Mouse (Mus musculus): ENCODE results near the gene Myh8. TPM values are rescaled to one million over a fixed set of nuclear protein-coding genes. Genes with fewer than 3 reads are reported as not detected.
A peak's percentile ranks its signal among the peaks of the same experiment; 100 is the strongest.

Gene Myh8
- under 1 TPM; 0.40 to 0.57 TPM for total RNA-seq (2021)
- long read RNA-seq, experiment 1 = 0 reads
- long read RNA-seq, experiment 2, partial matches to known transcripts = 1 of 1 reads
- long read RNA-seq, experiment 2, other reads (novel, unspliced or antisense) = 0 of 1 reads

GRCm38 (mm10) chr11:67276601-67277174 lies at the start of gene Myh8:
Myh8 (plus strand) TSS chr11:67277124.
- no peak for TF ChIP-seq CTCF (IDR thresholded peaks at IDR 0.05)
- Histone ChIP-seq H3K27ac (no peak within 1 kb of the TSS), H3K4me3 (no peak within 1 kb of the TSS)
- intact Hi-C loops (cut with DNase I) = no loop called here
- DNase-seq (ENCODE audit: extremely low spot score in 1 of 2, low spot score in 2 of 2) = no peak

DNA sequence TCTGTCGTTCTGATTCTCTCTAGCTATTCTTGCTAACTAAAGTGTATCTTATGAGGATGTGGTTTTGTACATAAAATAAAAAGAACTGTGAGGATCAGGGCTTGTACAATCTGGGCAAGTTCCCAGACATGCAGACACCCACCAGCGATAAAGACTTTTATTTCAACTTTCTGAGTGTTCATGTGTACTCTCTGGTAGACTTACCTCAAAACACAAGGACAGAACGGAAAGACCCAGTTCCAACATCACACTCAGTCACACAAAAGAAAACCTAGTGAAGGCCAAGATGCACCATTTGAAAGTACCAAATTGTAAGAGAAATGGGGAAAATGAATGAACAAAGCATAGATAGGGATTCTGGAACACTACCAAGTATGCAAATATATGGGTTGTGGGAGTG lies 48.2 kb upstream of the Myh8 start:
- no peak for DNase-seq (ENCODE audit: extremely low spot score in 1 of 2, low spot score in 2 of 2)
- TF ChIP-seq CTCF (IDR thresholded peaks at IDR 0.05) = no peak
- peak overlapping the region; percentile 76 for H3K27ac ChIP-seq
- intact Hi-C loops (cut with DNase I) = loop anchor here (1.0 to 2.0 kb wide), 2 partner anchors 66 to 103 kb away; no protein-coding TSS in a partner anchor
- no peak overlapping the region for H3K4me3 ChIP-seq

GRCm38 (mm10) chr11:67229166-67229565 lies 47.8 kb upstream of the Myh8 start:
- intact Hi-C loops (cut with DNase I) = loop anchor here (1.0 to 2.0 kb wide), 2 partner anchors 66 to 104 kb away; no protein-coding TSS in a partner anchor
- Histone ChIP-seq H3K27ac (peak overlapping the region; percentile 76), H3K4me3 (no peak overlapping the region)
- no peak for TF ChIP-seq CTCF (IDR thresholded peaks at IDR 0.05)
- DNase-seq (ENCODE audit: extremely low spot score in 1 of 2, low spot score in 2 of 2) = no peak

DNA sequence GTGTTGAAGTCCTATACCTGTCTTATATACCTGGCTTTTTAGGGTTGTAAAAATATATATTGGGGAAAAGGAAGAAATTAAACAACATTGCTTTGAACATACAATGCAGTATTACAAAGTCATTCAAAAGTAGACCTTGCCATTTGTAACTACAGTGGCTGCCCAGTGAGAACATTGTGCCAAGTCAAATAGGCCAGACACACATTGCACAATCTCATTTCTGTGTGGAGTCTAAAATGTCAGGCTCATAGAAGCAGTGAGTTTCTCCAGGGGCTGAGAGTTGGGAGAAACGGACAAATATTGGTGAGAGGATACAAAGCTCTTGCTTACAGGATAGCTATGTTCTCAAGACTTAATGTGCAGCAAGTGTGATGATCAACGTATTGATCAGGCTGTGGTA lies 47.0 kb upstream of the Myh8 start:
- Histone ChIP-seq H3K27ac (peak overlapping the region; percentile 42), H3K4me3 (no peak overlapping the region)
- no peak for TF ChIP-seq CTCF (IDR thresholded peaks at IDR 0.05)
- intact Hi-C loops (cut with DNase I) = loop anchor here (1.0 to 2.0 kb wide), 2 partner anchors 67 to 105 kb away; no protein-coding TSS in a partner anchor
- no peak for DNase-seq (ENCODE audit: extremely low spot score in 1 of 2, low spot score in 2 of 2)

DNA sequence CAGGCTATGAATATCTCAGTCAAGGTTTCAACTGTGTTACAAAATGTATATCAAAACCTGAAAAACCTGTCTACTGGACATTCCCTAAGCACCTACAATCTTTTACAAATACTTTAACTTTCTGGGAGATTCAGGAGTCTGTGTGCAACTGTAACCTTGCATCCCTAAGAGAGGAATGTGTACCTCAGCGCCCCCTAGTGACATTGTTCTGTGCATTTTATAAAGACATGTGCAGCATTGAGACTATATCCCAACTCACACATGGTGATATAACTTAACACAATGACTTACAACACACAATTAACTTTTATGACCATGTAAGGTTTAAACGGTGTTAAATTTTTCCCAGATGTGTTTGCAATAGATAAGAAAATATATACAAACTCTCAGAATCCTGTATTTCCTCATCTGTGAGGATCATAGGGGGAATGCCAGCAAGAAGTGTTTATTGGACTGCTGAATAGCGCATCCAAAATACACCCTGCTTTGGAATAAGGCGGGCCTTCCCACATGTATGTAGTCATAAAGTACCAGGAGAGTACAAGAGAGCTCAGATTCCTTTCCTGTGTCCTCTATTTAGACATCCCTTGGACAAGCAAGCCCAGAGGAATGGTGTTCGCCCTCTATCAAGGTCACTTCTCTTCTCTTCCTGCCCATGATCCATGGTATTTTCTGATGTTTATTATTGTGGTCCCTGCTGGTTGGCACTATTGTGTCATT lies 41.1 kb upstream of the Myh8 start:
- H3K4me3 ChIP-seq = no peak overlapping the region
- intact Hi-C loops (cut with DNase I) = loop anchor here (2.0 to 5.0 kb wide), 2 partner anchors 117 to 123 kb away; no protein-coding TSS in a partner anchor
- TF ChIP-seq CTCF (IDR thresholded peaks at IDR 0.05) = peak; percentile 64
- no peak overlapping the region for H3K27ac ChIP-seq
- peak; percentile 22 to 39 for DNase-seq (ENCODE audit: extremely low spot score in 1 of 2, low spot score in 2 of 2)

GRCm38 (mm10) chr11:67236799-67237198 lies 40.1 kb upstream of the Myh8 start:
- Histone ChIP-seq H3K27ac (no peak overlapping the region), H3K4me3 (no peak overlapping the region)
- DNase-seq (ENCODE audit: extremely low spot score in 1 of 2, low spot score in 2 of 2) = no peak
- intact Hi-C loops (cut with DNase I) = loop anchor here (5.0 kb wide), 1 partner anchor 116 kb away; no protein-coding TSS in a partner anchor
- TF ChIP-seq CTCF (IDR thresholded peaks at IDR 0.05) = no peak

DNA sequence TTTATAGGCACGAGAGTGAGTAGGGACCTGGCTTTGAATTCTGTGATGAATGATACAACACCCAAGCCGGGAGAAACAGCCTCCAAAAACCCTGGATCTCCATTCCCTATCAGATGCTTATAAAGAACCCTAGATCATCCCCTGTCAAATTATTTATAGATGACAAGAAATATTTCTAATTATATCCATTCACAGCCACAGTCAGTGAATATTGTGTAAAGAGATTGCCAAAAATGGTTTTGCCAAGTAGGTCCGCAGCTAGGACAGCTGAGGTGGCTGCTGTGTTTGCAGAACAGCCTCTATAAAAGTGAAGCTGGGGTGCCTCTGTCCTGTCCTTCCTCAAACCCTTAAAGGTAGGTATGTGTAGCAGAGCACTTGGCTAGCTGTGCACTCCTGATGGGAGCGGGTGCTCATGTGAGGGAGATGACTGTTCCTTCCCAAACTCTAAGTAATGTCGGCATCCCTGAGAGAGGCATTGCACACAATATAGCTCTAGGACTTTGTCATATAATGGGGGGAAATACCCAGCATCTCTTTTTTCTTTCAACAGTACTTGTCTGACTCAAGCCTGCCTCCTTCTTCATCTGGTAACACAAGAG lies 39.3 kb upstream of the Myh8 start, which contains the start of gene Myh4:
Myh4 (plus strand) TSS at position 549 of the 599 bp plus-strand sequence.
- no peak for DNase-seq (ENCODE audit: extremely low spot score in 1 of 2, low spot score in 2 of 2)
- Histone ChIP-seq H3K27ac (no peak within 1 kb of the TSS), H3K4me3 (no peak within 1 kb of the TSS)
- intact Hi-C loops (cut with DNase I) = loop anchor here (5.0 kb wide), 1 partner anchor 115 kb away; no protein-coding TSS in a partner anchor
- TF ChIP-seq CTCF (IDR thresholded peaks at IDR 0.05) = no peak

DNA sequence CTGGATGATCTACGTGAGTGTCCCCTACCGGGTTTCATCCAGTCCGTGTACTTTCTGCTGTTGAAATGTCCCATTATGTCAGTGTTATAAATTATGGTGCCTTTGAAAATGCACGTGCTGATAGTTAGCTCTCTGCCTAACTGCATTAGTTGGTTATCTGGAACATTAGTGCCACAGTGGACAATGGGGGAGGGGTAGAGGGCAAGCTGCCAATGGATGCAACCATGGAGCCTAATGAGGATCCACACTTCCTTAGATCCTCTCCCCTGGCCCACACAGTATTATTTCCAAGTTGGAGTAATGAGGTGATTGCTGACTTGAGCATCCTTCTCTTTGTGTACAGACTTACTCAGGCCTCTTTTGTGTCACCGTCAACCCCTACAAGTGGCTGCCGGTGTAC lies 35.9 kb upstream of the Myh8 start:
- TF ChIP-seq CTCF (IDR thresholded peaks at IDR 0.05) = no peak
- H3K27ac ChIP-seq = no peak overlapping the region
- no peak for DNase-seq (ENCODE audit: extremely low spot score in 1 of 2, low spot score in 2 of 2)
- intact Hi-C loops (cut with DNase I) = no loop called here
- H3K4me3 ChIP-seq = no peak overlapping the region

GRCm38 (mm10) chr11:67253691-67254090 lies 23.2 kb upstream of the Myh8 start:
- no peak for DNase-seq (ENCODE audit: extremely low spot score in 1 of 2, low spot score in 2 of 2)
- intact Hi-C loops (cut with DNase I) = no loop called here
- H3K4me3 ChIP-seq = no peak overlapping the region
- TF ChIP-seq CTCF (IDR thresholded peaks at IDR 0.05) = no peak
- H3K27ac ChIP-seq = no peak overlapping the region

DNA sequence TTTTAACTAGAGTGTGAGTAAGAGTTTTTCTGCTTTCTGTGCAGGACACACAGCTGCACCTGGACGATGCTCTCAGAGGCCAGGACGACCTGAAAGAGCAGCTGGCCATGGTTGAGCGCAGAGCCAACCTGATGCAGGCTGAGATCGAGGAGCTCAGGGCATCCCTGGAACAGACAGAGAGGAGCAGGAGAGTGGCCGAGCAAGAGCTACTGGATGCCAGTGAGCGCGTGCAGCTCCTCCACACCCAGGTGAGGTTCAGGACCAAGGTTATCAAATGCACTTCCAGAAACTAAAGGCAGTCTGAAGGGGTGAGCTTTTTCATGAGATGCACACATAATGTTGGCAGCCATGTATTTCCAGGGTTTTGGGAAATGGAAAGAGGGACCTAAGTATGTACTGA lies 19.9 kb upstream of the Myh8 start:
- H3K27ac ChIP-seq = no peak overlapping the region
- H3K4me3 ChIP-seq = no peak overlapping the region
- no peak for DNase-seq (ENCODE audit: extremely low spot score in 1 of 2, low spot score in 2 of 2)
- TF ChIP-seq CTCF (IDR thresholded peaks at IDR 0.05) = no peak
- intact Hi-C loops (cut with DNase I) = no loop called here

DNA sequence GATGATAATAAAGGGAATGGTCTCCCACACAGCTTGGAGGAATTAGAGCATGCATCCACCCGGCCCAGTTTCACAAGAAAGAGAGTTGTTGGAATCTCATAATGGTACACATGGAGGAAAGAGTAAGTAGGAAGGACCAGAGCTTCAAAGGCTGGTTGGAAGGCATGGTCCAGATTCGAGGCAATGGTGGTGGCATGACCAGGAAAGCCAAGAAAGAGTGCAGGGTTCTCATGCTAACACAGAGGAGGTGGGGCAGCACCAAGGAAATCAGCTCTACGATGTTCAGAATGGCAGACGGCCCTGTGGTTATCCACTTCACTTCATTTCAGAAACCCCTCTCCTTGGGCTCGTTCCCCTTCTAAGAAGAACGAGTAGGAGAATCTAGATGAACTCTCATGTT lies 16.0 kb upstream of the Myh8 start:
- H3K4me3 ChIP-seq = no peak overlapping the region
- no peak for TF ChIP-seq CTCF (IDR thresholded peaks at IDR 0.05)
- intact Hi-C loops (cut with DNase I) = no loop called here
- DNase-seq (ENCODE audit: extremely low spot score in 1 of 2, low spot score in 2 of 2) = no peak
- H3K27ac ChIP-seq = no peak overlapping the region

DNA sequence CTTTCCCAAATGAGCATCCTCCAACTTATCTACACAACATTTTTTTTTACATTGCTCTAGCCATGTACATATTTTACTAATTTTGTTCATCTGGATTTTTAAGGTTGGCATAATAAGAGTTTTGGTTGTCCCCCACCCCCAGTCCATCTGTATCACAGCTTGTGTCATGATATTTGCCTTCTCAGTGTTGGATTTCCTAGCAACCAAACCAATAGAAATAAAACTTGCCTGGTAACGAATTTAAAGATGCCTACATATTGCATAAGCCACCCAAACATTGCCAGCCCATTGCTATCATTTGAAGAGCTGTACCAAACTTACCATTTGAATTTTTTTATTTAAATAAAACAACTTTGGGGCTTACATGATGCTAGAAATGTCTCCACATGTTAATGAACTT lies 16.5 kb downstream of the Myh8 start:
- Histone ChIP-seq H3K27ac (no peak overlapping the region), H3K4me3 (no peak overlapping the region)
- TF ChIP-seq CTCF (IDR thresholded peaks at IDR 0.05) = no peak
- intact Hi-C loops (cut with DNase I) = loop anchor here (5.0 kb wide), 1 partner anchor 176 kb away; no protein-coding TSS in a partner anchor
- no peak for DNase-seq (ENCODE audit: extremely low spot score in 1 of 2, low spot score in 2 of 2)
